Mouse (Mus musculus) hindbrain, embryonic 13.5 days (tissue): ENCODE measurements around the gene Josd2. TPM values are rescaled to one million over a fixed set of nuclear protein-coding genes. Genes with fewer than 3 reads are reported as not detected.

Source experiments
- ATAC-seq: fragments of 200-750 bp; cut with Nextera tagmentation; 2 replicates; pipeline ENCODE4 v1.8.0; 2017; ENCODE audit warnings: moderate TSS enrichment; ENCODE audit not compliant: low FRiP score
- H3K27ac ChIP-seq: fragments of 300-500 bp; sonication (generic); 2 replicates; pipeline ENCODE4 v1.5.1; 2015; ENCODE audit warnings: inconsistent platforms, mild to moderate bottlenecking, moderate library complexity
- H3K27me3 ChIP-seq: fragments of 300-500 bp; sonication (generic); 2 replicates; pipeline ENCODE4 v1.6.1; 2015; ENCODE audit warnings: mild to moderate bottlenecking, inconsistent platforms
- H3K36me3 ChIP-seq: fragments of 300-500 bp; sonication (generic); 2 replicates; pipeline ENCODE4 v1.6.1; 2015; ENCODE audit warnings: mild to moderate bottlenecking, inconsistent platforms
- H3K4me1 ChIP-seq: fragments of 300-500 bp; sonication (generic); replicated peaks from 2 replicates; pipeline ENCODE4 v1.6.1; 2015; ENCODE audit warnings: inconsistent platforms
- H3K4me2 ChIP-seq: fragments of 300-500 bp; sonication (generic); 2 replicates; pipeline ENCODE4 v1.6.1; 2015; ENCODE audit warnings: inconsistent platforms, mild to moderate bottlenecking, moderate library complexity
- H3K4me3 ChIP-seq: fragments of 300-500 bp; sonication (generic); 2 replicates; pipeline ENCODE4 v1.5.1; 2015; ENCODE audit warnings: mild to moderate bottlenecking, inconsistent platforms
- H3K9ac ChIP-seq: fragments of 300-500 bp; sonication (generic); 2 replicates; pipeline ENCODE4 v1.6.1; 2015; ENCODE audit warnings: mild to moderate bottlenecking, inconsistent platforms
- H3K9me3 ChIP-seq: fragments of 300-500 bp; sonication (generic); 2 replicates; pipeline ENCODE4 v1.6.1; 2016; ENCODE audit warnings: inconsistent platforms
- WGBS: fragments of 180-500 bp; shearing (Covaris S2); methylation state at CpG from one replicate; pipeline ENCODE4 v1.1.7; 2015; 5-methylcytosine and 5-hydroxymethylcytosine counted together
- polyA plus RNA-seq: library from polyadenylated mRNA; unstranded; fragments of >200 nt; fragmentation: Nextera tagmentation; extraction: Ambion mirVana; gene quantifications from 2 replicates; pipeline ENCODE4 v1.2.1, GENCODE M21; 2015

Josd2 gene
- polyA plus RNA-seq, 1 experiment from 2014 or later: 46.2 TPM

DNA sequence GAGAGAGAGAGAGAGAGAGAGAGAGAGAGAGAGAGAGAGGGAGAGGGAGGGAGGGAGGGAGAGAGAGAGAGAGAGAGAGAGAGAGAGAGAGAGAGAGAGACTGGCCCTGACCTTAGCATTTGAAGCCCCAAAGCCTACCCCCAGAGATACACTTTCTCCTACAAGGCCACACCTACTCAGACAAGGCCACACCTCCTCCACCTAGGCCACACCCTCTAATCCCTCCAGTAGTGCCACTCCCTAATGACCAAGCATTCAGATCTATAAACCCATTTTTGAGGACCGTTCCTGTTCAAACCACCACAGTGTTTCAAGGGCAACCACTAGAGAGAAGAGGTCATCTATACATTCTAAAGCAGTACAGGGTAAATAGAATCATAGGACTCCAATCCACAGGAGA, 11.5 kb upstream of the Josd2 start:
- Histone ChIP-seq H3K4me3 (no peak overlapping the region), H3K9ac (no peak overlapping the region), H3K27ac (no peak overlapping the region), H3K4me1 (peaks cover 31% of the 10 kb centered on the region), H3K9me3 (no peaks in the 10 kb centered on the region), H3K4me2 (no peak overlapping the region), H3K36me3 (peaks cover 74% of the 10 kb centered on the region), H3K27me3 (peaks cover 5% of the 10 kb centered on the region; the same call in 1 of the 2 replicates)
- 86% methylated on average over 1 of the region's 1 CpGs for WGBS
- no peak for ATAC-seq

DNA sequence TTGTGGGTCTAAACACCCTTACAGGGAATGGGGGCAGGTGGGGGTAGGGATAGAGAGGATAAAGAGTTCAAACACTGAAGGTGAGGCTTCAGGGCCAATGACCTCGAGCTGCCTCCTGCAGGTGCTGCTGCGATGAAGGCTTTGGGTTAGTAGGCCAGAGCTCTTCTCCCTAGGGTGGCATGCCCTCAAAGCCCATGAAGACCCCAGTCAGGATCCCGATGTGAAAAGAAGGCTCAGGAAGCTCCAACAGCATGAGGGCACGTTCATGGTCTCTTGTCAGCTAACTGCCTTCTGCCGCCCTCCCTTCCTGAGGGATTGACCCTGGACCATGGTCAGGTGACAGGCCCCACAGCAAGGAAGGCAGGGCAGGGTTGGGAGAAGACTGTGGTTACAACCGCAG, 7.7 kb upstream of the Josd2 start:
- Histone ChIP-seq H3K36me3 (peaks cover 89% of the 10 kb centered on the region), H3K4me2 (no peak overlapping the region), H3K27ac (no peak overlapping the region), H3K9ac (no peak overlapping the region), H3K4me1 (peaks cover 37% of the 10 kb centered on the region), H3K27me3 (peaks cover 13% of the 10 kb centered on the region), H3K4me3 (no peak overlapping the region), H3K9me3 (no peaks in the 10 kb centered on the region)
- WGBS: 75% methylated on average over 6 of the region's 6 CpGs
- no peak for ATAC-seq

DNA sequence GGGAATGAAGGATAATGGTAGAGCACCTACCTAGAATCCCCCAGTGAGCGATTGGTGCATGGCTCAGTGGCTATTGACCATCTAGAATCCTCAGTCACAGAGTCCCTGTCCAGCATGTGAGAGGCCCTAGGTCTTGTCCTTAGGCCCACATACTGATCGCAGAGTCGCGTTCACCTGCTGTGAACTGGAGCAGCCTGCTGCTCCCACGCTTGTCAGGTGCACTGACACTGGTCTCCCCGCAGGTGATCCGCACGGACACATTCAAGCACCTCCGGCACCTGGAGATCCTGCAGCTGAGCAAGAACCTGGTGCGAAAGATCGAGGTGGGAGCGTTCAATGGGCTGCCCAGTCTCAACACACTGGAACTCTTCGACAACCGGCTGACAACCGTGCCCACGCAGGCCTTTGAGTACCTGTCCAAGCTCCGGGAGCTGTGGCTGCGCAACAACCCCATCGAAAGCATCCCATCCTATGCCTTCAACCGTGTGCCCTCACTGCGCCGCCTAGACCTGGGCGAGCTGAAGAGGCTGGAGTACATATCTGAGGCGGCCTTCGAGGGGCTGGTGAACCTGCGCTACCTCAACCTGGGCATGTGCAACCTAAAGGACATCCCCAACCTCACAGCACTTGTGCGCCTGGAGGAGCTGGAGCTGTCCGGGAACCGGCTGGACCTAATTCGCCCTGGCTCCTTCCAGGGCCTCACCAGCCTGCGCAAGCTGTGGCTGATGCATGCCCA, 6.8 kb upstream of the Josd2 start:
- H3K27me3 ChIP-seq: peaks cover 13% of the 10 kb centered on the region
- H3K36me3 ChIP-seq: peaks cover 82% of the 10 kb centered on the region
- WGBS: 84% methylated on average over 31 of the region's 31 CpGs
- ATAC-seq: no peak
- no peak overlapping the region for H3K4me2 ChIP-seq
- no peak overlapping the region for H3K9ac ChIP-seq
- H3K27ac ChIP-seq: no peak overlapping the region
- H3K9me3 ChIP-seq: no peaks in the 10 kb centered on the region
- H3K4me3 ChIP-seq: no peak overlapping the region
- peaks cover 46% of the 10 kb centered on the region for H3K4me1 ChIP-seq

- WGBS: 64% methylated on average over 57 of the region's 57 CpGs
- Histone ChIP-seq H3K27me3 (peaks cover 13% of the 10 kb centered on the region), H3K4me3 (no peak overlapping the region), H3K4me1 (peaks cover 53% of the 10 kb centered on the region), H3K9me3 (no peaks in the 10 kb centered on the region), H3K36me3 (peaks cover 77% of the 10 kb centered on the region), H3K4me2 (no peak overlapping the region), H3K27ac (no peak overlapping the region), H3K9ac (no peak overlapping the region)
- no peak for ATAC-seq
Measured at GRCm38 (mm10) chr7:44461503-44462217, 6.1 kb upstream of the Josd2 start.

DNA sequence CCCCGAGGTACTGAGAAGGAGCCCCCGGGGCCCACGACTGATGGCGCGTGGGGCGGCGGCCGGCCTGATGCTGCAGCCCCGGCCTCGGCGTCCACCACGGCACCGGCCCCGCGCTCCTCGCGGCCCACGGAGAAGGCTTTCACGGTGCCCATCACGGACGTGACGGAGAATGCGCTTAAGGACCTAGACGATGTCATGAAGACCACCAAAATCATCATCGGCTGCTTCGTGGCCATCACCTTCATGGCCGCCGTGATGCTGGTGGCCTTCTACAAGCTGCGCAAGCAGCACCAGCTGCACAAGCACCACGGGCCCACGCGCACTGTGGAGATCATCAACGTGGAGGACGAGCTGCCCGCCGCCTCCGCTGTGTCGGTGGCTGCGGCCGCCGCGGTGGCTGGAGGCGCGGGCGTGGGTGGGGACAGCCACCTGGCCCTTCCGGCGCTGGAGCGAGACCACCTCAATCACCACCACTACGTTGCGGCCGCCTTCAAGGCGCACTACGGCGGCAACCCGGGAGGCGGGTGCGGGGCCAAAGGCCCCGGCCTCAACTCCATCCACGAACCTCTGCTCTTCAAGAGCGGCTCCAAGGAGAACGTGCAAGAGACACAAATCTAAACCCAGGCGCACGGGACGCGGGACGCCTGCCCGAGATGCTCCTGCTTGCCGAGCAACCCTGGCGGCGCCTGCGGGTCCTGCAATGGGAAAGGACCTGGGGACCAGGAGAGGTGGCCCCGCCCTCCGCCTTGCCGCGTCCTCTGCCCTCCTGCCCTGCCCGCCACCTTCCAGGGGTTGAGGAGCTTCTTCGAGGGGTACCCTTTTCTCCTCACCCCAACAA, 5.3 kb upstream of the Josd2 start:
- Histone ChIP-seq H3K36me3 (peaks cover 69% of the 10 kb centered on the region), H3K9ac (peak overlapping the region; percentile 43; the same call in 1 of the 2 replicates), H3K4me3 (no peak overlapping the region), H3K9me3 (no peaks in the 10 kb centered on the region), H3K27me3 (peaks cover 13% of the 10 kb centered on the region), H3K4me1 (peaks cover 61% of the 10 kb centered on the region), H3K4me2 (peak overlapping the region; percentile 15; the same call in 1 of the 2 replicates), H3K27ac (0 out of 2 replicates have a peak overlapping the region, but pooled peaks have one; percentile 18)
- 26% methylated on average over 73 of the region's 77 CpGs for WGBS
- ATAC-seq: no peak

GRCm38 (mm10) chr7:44463056-44463425, 4.7 kb upstream of the Josd2 start:
- no peaks in the 10 kb centered on the region for H3K9me3 ChIP-seq
- H3K27me3 ChIP-seq: peaks cover 13% of the 10 kb centered on the region
- H3K9ac ChIP-seq: 0 out of 2 replicates have a peak overlapping the region, but pooled peaks have one; percentile 60
- H3K36me3 ChIP-seq: peaks cover 63% of the 10 kb centered on the region
- H3K4me2 ChIP-seq: no peak overlapping the region
- peaks cover 66% of the 10 kb centered on the region for H3K4me1 ChIP-seq
- H3K27ac ChIP-seq: peak overlapping the region; percentile 95; the same call in 1 of the 2 replicates
- ATAC-seq: no peak
- WGBS: 41% methylated on average over 8 of the region's 8 CpGs
- H3K4me3 ChIP-seq: no peak overlapping the region

GRCm38 (mm10) chr7:44463556-44464225, 4.1 kb upstream of the Josd2 start:
- no peaks in the 10 kb centered on the region for H3K9me3 ChIP-seq
- peaks cover 71% of the 10 kb centered on the region for H3K4me1 ChIP-seq
- H3K9ac ChIP-seq: peak overlapping the region; percentile 60
- H3K36me3 ChIP-seq: peaks cover 56% of the 10 kb centered on the region
- peak overlapping the region; percentile 95 for H3K27ac ChIP-seq
- 84% methylated on average over 10 of the region's 10 CpGs for WGBS
- ATAC-seq: no peak
- no peak overlapping the region; the same call in 1 of the 2 replicates for H3K4me2 ChIP-seq
- peaks cover 13% of the 10 kb centered on the region for H3K27me3 ChIP-seq
- no peak overlapping the region for H3K4me3 ChIP-seq

- H3K4me3 ChIP-seq: no peak overlapping the region
- peaks cover 13% of the 10 kb centered on the region for H3K27me3 ChIP-seq
- peak overlapping the region; percentile 10; the same call in 1 of the 2 replicates for H3K4me2 ChIP-seq
- peaks cover 48% of the 10 kb centered on the region for H3K36me3 ChIP-seq
- H3K4me1 ChIP-seq: peaks cover 79% of the 10 kb centered on the region
- H3K9ac ChIP-seq: peak overlapping the region; percentile 60
- ATAC-seq: peak; percentile 1; the same call in 1 of the 2 replicates
- 11% methylated on average over 4 of the region's 4 CpGs for WGBS
- H3K27ac ChIP-seq: peak overlapping the region; percentile 95
- H3K9me3 ChIP-seq: no peaks in the 10 kb centered on the region
Measured at GRCm38 (mm10) chr7:44464511-44464910, 3.3 kb upstream of the Josd2 start.

DNA sequence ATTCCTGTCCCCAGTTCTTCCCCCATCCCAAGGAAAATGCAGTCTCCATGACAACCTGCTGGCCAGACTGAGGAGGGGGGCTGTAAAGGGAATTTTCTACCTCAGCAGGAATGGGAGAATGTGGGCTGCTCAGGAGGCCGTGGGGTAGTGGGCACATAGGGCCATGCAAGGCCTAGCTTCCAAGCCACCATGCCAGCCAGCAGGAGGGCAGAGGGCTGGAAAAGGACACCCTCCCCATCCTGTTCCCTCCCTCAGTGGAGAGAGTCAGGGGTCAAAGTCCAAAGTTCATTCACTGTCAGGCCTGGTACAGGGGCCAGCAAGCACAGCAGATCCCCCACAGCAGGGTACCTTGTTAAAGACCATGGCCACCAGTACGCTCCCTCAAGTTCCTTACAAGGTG, 2.7 kb upstream of the Josd2 start, which contains the start of gene Aspdh:
Gene Aspdh (plus strand): TSS at position 281 of the 400 bp plus-strand sequence.
- peaks cover 42% of the 10 kb centered on the region for H3K36me3 ChIP-seq
- ATAC-seq: no peak
- H3K4me3 ChIP-seq: no peak within 1 kb of the TSS
- H3K27ac ChIP-seq: peak within 1 kb of the TSS; percentile 95
- H3K27me3 ChIP-seq: peaks cover 13% of the 10 kb centered on the region
- peak within 1 kb of the TSS; percentile 10; the same call in 1 of the 2 replicates for H3K4me2 ChIP-seq
- H3K4me1 ChIP-seq: peaks cover 85% of the 10 kb centered on the region
- H3K9me3 ChIP-seq: no peaks in the 10 kb centered on the region
- 39% methylated on average over 2 of the region's 2 CpGs for WGBS
- H3K9ac ChIP-seq: peak within 1 kb of the TSS; percentile 60

GRCm38 (mm10) chr7:44466006-44466887, 1.5 kb upstream of the Josd2 start:
- peak overlapping the region; percentile 95 for H3K27ac ChIP-seq
- H3K36me3 ChIP-seq: peaks cover 31% of the 10 kb centered on the region
- H3K27me3 ChIP-seq: peaks cover 9% of the 10 kb centered on the region
- H3K9ac ChIP-seq: peak overlapping the region; percentile 20
- H3K4me1 ChIP-seq: peaks cover 92% of the 10 kb centered on the region
- no peak for ATAC-seq
- no peaks in the 10 kb centered on the region for H3K9me3 ChIP-seq
- 81% methylated on average over 10 of the region's 10 CpGs for WGBS
- H3K4me2 ChIP-seq: no peak overlapping the region
- no peak overlapping the region for H3K4me3 ChIP-seq
